Mouse (Mus musculus): ENCODE results near the gene Tmem121b. TPM values are rescaled to one million over a fixed set of nuclear protein-coding genes. Genes with fewer than 3 reads are reported as not detected.

Tmem121b gene
- total RNA-seq, 2 experiments from 2014 or later = 0.05 to 0.07 TPM

DNA sequence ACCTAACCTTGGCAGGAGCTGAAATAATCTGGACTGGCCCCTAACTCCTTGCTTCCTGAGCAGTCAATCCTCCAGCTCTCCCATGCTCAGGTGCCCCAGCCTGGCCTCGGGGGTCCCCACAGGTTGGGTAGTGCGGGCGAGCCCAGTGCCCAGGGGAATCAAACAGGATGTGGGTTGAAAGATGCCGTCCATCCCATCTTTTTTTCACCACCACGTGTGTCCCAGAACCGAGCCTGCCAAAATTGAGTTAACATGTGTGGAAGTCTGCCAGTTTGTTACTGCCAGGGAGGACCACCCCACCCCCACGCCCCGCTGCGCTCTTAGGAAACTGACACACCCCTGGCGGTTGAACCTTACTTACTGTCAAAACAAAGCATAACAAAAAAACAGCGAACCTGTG lies 29.7 kb downstream of the Tmem121b start:
- peak; percentile 40 for DNase-seq

GRCm38 (mm10) chr6:120463086-120463871 lies 30.3 kb downstream of the Tmem121b start, which contains the start of gene Il17ra:
Il17ra (plus strand) TSS chr6:120463247.
- DNase-seq = peak; percentile 72

DNA sequence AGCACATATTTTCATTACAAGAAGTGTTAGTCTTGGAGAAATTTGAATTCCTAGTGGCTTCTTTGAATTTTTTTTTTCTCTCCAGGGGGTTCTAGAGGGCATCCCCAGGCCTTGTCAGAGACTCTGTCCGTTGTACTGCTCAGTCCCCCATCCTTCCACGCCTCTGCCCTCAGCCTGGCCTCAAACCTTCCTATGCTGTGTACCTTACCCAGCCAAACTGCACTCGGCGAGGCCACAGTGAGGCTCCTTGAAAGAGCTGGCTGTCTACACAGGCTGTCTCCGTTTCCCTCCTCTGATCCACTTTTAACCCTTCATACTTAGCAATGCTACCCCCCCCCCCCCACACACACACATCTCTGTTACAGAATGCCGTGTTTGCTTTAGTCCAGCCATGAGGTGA lies 31.4 kb downstream of the Tmem121b start:
- no peak for DNase-seq

DNA sequence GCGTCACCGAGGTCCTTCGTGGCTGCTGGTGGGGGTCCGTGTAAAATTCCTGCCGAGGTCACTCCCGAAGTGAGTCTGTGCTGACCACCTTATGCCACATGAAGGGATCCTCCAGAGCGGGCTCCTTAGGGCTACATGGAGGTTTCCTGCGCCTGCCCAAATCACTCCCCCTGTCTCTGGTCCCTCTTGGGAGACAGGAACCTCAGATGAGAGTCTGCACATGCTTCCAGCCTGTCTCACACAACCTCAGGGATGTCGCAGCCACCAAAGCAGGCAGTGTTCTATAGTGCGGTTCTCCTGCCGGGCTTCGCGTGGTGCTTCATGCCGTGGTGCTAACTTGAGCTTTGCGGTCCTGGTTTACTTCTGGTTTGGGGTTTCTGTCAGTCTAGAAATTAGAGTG lies 32.4 kb downstream of the Tmem121b start:
- no peak for DNase-seq

DNA sequence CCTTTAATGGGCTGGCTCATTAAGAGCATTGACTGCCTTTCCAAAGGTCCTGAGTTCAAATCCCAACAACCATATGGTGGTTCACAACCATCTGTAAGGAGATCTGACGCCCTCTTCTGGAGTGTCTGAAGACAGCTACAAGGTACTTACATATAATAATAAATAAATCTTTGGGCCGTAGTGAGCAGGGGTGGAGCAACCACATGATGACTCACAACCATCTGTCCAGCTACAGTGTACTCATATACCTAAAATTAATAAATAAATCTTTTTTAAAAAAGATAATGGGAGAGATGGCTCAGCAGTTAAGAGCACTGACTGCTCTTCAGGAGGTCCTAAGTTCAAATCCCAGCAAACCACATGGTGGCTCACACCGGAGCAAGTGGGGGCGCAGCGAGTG lies 35.9 kb downstream of the Tmem121b start:
- no peak for DNase-seq

DNA sequence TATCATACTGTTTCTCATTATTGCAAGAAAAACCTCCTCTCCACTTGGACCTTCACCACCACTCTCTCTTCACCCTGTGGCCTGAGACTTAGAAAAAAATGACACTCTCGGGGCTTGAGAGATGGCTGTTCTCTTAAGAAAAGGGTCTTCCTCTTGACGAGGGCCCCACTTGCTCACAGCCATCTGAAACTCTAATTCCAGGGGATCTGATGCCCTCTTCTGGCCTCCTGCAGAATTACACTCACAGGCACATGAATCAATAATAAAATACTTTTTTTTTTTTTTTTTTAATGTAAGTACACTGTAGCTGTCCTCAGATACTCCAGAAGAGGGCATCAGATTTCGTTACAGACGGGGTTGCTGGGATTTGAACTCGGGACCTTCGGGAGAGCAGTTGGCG lies 36.5 kb downstream of the Tmem121b start:
- no peak for DNase-seq

- no peak for DNase-seq
Measured at GRCm38 (mm10) chr6:120454627-120455077, 39.0 kb downstream of the Tmem121b start.

GRCm38 (mm10) chr6:120453556-120453955 lies 40.1 kb downstream of the Tmem121b start:
- DNase-seq = no peak

DNA sequence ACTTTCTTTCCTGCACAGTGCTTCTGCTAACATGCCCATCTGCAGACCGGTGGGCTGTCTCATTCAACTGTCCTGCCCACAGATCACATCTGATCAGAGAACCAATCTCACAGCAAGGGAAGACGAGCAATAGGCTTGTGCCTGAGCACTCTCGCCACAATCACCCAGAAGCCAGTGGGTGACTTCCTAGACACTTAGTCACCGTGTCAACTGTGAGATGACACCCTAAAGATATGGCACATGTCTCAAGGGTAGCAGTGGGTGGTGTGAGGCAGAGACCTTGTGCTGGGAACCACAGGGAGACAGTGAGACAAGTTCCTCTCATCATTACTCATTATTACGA lies 40.5 kb downstream of the Tmem121b start:
- no peak for DNase-seq

GRCm38 (mm10) chr6:120452384-120453102 lies 41.1 kb downstream of the Tmem121b start:
- DNase-seq = no peak

DNA sequence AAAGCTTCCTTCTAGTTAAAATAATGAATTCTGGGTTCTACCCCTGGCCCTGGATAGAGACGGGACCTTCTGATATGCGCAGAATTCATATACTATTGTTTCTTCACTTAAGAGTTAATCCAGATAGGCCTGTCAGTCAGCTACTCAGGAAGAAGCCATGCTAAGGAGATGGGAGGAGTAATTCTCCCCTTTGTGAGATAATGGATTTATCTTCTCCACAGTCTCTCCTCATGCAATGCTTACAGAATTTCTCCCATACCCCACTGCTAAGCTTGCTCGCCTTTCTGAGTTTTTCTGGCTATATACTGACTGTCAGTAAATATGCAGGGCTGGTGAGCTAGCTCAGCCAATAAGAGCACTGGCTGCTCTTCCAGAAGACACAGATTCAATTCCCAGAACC lies 43.4 kb downstream of the Tmem121b start:
- no peak for DNase-seq

DNA sequence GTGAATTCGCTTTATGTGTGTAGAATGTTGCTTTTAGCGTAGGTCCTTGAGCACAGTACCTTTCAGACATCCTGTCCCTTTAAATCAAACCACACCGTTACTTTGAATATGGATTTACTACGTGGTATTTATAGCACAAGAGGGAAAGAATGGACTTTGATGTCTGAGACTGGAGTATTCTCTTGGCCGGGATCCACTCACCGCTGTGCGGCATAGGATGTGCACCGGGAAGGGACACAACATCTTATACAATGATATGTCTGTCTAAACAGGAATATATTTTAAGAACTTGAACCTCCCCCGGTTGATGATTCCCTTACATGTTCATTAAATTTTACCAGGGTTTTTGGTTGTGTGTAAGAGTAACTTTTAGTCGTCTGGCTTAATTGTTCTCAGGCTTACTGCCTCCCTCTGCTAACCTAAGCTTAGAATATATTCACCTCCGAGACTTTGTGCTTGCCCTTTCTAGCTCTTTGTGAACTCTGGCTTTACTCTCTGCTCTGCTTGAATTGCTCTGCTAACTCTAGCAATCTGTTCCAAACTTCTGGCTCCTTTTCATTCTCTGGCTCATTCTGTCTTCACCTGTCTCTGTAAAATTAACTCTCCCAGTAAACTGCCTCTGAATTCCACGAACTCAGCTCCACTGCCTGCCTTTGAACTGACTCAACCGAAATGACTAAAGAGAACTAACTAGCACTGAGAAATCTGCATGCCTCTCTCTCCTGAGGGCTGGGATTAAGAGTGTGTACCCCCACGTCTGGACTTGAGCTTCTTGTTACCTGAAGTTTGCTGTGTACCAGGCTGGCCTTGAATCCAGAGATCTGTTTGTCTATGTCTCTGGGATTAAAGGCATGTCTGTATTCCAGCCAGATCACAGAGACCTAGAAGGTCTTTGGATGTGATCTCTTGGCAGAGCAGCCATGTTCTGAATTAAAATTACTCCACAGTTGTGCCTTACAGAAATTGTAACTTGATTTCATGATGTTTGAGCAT lies 49.9 kb downstream of the Tmem121b start:
- DNase-seq = no peak

GRCm38 (mm10) chr6:120442171-120442749 lies 51.3 kb downstream of the Tmem121b start:
- no peak for DNase-seq

Other genes starting within 250 kb of the Tmem121b start
- not detected for gene D330020A13Rik, start 199.4 kb downstream of the Tmem121b start, total RNA-seq (2021)
- under 1 TPM; 0.65 to 0.81 TPM for gene B4galnt3, start 199.2 kb downstream of the Tmem121b start, total RNA-seq (2021)
- gene Kdm5a, start 129.7 kb downstream of the Tmem121b start, total RNA-seq (2021) = 10 to 100 TPM; 44.8 to 45.7 TPM
- 10 to 100 TPM; 10.5 to 12.2 TPM for gene Ccdc77, start 129.4 kb downstream of the Tmem121b start, total RNA-seq (2021)
- gene Il17ra, start 30.6 kb downstream of the Tmem121b start, total RNA-seq (2021) = 1 to 10 TPM; 3.1 to 5.1 TPM
- 10 to 100 TPM; 15.2 to 17.6 TPM for gene Hdhd5, start 37.5 kb upstream of the Tmem121b start, total RNA-seq (2021)
- 1 to 10 TPM; 8.0 to 9.5 TPM for gene Cecr2, start 172.6 kb upstream of the Tmem121b start, total RNA-seq (2021)

All from heart, postnatal 4 days (tissue).